Mouse (Mus musculus): Measurements from ENCODE around the gene Srgap3. TPM values are rescaled to one million over a fixed set of nuclear protein-coding genes. Genes with fewer than 3 reads are reported as not detected.

Srgap3 gene
- polyA plus RNA-seq, 1 experiment: 19.6 TPM

DNA sequence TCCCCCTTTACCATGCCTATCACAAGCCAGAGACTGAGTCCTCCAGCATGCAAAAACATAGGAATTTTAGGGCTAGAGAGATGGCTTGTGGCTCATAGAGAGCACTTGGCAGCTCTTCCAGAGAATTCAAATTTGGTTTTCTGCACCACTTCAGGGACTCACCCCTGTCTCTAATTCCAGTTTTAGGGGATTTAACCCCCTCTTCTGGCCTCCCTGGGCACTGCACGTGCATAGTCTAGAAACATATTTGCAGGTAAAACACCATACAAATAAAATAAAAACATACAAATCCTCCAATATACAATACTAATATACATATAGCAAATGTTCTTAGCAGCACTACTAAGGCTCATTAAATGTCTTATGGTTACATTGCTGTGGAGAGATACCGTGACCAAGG is 4.2 kb upstream of the Srgap3 start:
- Histone ChIP-seq H3K27ac (ENCODE audit: insufficient read depth, low read length) (peak overlapping the region; percentile 55; the same call in 1 of the 2 replicates), H3K4me3 (ENCODE audit: insufficient read depth, low read length) (no peak overlapping the region), H3K4me1 (ENCODE audit: control insufficient read depth, insufficient read depth, low read length) (peaks cover 14% of the 10 kb centered on the region)
- TF ChIP-seq CTCF (IDR thresholded peaks at IDR 0.05; ENCODE audit: borderline replicate concordance, insufficient read depth, low read length) (no peak), POLR2A (IDR thresholded peaks at IDR 0.05; ENCODE audit: low read depth, low read length) (no peak)

DNA sequence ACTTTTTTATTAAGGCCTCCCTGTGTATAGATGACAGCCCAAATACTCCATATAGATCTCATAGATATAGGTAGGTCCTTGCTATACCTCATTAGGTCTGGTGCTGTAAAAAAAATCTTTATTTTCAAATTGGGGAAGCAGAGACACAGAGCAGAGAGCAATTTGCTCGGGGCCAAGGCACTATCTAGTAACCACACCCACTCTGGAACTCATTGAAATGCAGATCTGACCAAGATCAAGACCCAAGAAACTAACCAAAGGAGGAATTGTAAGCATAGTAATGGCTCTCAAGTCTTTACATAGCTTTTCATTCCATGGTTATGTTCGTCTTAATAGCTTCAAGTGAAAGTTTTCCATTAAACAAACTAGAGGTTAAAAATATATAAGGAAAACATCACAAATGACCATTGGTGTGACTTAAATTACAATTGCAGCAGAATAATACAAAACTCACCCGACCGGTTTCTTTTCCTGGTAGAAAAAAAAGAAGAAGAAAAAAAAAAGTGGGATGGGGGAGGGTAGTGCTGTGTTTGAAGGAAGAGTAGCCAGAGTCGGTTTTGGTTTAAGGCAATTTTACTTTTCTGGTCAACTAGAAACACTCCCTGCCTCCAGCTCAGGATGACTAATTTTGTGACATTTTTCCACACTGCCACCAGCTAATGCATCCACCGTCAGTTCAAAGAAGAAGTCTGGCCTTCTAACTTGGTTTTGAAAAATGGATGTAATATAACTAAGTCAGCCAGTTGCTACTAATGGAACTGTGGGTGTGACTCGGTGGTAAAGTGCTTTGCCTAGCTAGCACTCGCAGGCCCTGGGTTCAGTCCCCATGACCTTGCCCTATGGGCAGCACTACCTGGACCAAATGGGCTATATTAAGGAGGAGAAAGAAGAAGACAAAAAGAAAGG is 3.4 kb upstream of the Srgap3 start:
- no peak for TF ChIP-seq POLR2A (IDR thresholded peaks at IDR 0.05; ENCODE audit: low read depth, low read length)
- no peak for TF ChIP-seq CTCF (IDR thresholded peaks at IDR 0.05; ENCODE audit: borderline replicate concordance, insufficient read depth, low read length)

DNA sequence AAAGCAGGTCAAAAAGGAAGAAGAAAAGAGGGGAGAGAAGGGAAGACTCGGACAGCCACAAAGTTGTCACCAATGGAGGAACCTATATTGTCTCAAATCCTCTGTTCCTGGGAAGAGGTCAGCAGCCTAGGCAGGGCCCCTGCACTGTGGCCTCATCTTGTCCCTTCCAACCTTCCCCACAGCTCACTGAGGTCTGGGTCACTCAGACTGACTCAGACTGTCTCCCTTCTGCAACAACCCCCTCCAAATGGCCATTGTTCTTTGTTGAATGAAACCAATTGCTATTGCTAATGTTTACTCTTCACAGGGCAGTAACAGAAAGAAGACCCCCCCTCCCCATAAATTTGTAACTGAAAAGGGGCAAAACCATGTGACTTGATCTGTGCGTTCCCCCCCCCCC is 2.2 kb upstream of the Srgap3 start:
- peaks cover 14% of the 10 kb centered on the region for H3K4me1 ChIP-seq (ENCODE audit: control insufficient read depth, insufficient read depth, low read length)
- peak overlapping the region; percentile 38; the same call in 1 of the 2 replicates for H3K27ac ChIP-seq (ENCODE audit: insufficient read depth, low read length)
- no peak overlapping the region for H3K4me3 ChIP-seq (ENCODE audit: insufficient read depth, low read length)
- no peak for TF ChIP-seq CTCF (IDR thresholded peaks at IDR 0.05; ENCODE audit: borderline replicate concordance, insufficient read depth, low read length)
- TF ChIP-seq POLR2A (IDR thresholded peaks at IDR 0.05; ENCODE audit: low read depth, low read length): no peak

More for the DNA sequence above, 3.4 kb upstream of the Srgap3 start:
- Histone ChIP-seq H3K4me1 (ENCODE audit: control insufficient read depth, insufficient read depth, low read length) (peaks cover 14% of the 10 kb centered on the region), H3K27ac (ENCODE audit: insufficient read depth, low read length) (peak overlapping the region; percentile 55), H3K4me3 (ENCODE audit: insufficient read depth, low read length) (no peak overlapping the region)

DNA sequence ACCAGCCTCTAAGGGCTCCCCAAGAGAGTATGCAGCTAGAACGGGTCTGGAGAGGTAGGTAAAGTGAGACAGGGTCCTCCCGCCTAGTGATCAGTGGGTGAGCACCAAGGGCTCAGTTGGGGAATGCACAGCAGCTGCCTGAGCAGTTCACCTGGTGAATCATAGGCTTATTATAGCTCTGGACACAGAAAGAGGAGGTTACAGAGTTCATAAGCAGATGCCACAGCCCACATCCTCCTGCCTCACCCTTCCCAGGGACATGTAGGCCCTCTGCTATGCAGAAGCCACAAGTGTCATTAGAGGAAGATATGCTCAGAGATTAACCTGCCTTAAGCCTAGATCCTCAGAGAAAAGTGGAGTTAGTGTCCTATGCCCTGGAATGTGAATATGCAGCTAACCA is 1.4 kb upstream of the Srgap3 start:
- TF ChIP-seq CTCF (IDR thresholded peaks at IDR 0.05; ENCODE audit: borderline replicate concordance, insufficient read depth, low read length) (no peak), POLR2A (IDR thresholded peaks at IDR 0.05; ENCODE audit: low read depth, low read length) (no peak)
- H3K27ac ChIP-seq (ENCODE audit: insufficient read depth, low read length): peak overlapping the region; percentile 12; the same call in 1 of the 2 replicates

DNA sequence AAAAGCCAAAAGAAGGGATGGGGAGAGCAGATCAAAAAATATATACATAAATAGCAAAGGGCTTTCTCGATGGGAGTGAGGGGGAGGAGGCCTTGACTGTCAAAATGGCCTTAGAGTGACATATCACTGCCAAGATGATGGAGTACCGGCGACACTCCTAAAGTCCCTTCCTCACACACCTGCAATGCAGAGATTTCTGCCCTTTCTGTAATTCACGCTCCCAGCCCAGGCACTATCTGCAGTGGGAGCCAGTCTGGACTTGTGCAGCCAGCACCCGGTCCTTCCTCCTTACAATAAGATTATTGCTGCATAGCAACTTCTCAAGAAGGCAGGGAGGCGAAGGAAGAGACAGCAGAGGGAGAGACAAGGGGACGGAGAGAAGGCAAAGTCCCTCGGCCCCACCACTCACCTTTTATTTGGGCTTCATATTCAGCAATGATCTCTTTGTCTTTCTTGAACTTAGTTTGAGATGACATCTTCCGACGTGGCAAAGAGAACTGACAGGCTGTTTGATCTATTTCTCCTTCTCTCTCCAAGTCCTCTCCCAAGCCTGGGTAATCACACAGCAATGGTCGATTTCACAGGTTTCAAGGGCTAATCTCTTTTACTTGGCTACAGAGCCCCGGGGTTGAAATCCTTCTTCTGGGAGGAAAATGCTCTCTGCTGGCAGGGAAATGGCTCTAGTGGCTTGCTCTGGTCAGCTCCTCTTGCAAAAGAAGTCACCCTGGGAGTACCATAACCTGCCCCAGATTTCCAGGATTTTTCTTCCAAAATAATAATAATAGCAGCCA is 850 bp downstream of the Srgap3 start:
- Histone ChIP-seq H3K4me3 (ENCODE audit: insufficient read depth, low read length) (peak overlapping the region; percentile 54), H3K4me1 (ENCODE audit: control insufficient read depth, insufficient read depth, low read length) (peaks cover 14% of the 10 kb centered on the region), H3K27ac (ENCODE audit: insufficient read depth, low read length) (peak overlapping the region; percentile 53)
- TF ChIP-seq CTCF (IDR thresholded peaks at IDR 0.05; ENCODE audit: borderline replicate concordance, insufficient read depth, low read length) (no peak), POLR2A (IDR thresholded peaks at IDR 0.05; ENCODE audit: low read depth, low read length) (no peak)

More for the DNA sequence above, 1.4 kb upstream of the Srgap3 start:
- H3K4me1 ChIP-seq (ENCODE audit: control insufficient read depth, insufficient read depth, low read length): peaks cover 14% of the 10 kb centered on the region
- H3K4me3 ChIP-seq (ENCODE audit: insufficient read depth, low read length): no peak overlapping the region

- no peak overlapping the region for H3K27ac ChIP-seq (ENCODE audit: insufficient read depth, low read length)
- H3K4me1 ChIP-seq (ENCODE audit: control insufficient read depth, insufficient read depth, low read length): peaks cover 12% of the 10 kb centered on the region
- TF ChIP-seq CTCF (IDR thresholded peaks at IDR 0.05; ENCODE audit: borderline replicate concordance, insufficient read depth, low read length) (no peak), POLR2A (IDR thresholded peaks at IDR 0.05; ENCODE audit: low read depth, low read length) (no peak)
- H3K4me3 ChIP-seq (ENCODE audit: insufficient read depth, low read length): peak overlapping the region; percentile 54
Observed at GRCm38 (mm10) chr6:112945181-112945751, 1.8 kb downstream of the Srgap3 start.

DNA sequence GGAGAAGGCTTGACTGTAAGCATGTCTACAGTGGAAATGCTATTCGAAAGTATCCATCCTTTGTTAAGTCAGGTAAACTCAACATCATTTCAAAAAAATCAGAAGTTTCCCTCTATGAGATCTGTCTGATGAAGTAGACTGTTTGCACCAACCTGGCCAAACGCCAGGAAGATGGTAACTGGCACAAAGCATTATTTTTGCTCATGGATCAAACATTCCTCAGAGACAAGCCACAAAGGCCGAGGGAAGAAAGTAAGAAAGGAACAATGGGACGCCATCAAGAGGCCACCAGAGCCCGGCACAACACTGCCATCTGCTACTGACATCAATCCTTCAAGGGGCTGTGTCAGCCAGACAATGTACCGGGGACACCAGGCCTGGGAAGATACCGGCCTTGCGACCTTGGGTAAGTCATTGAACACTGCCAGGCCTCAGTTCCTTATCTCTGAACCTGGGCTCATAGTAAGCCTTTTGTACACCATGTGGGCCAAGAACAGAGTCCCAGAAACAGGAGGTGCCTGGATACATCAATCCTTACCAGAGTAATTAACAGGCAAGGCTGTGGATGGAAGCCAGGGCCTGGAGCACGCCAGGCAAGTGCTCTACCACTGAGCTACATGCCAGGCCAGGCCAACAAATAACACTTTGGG is 3.3 kb downstream of the Srgap3 start:
- Histone ChIP-seq H3K4me3 (ENCODE audit: insufficient read depth, low read length) (no peak overlapping the region), H3K27ac (ENCODE audit: insufficient read depth, low read length) (no peak overlapping the region), H3K4me1 (ENCODE audit: control insufficient read depth, insufficient read depth, low read length) (peaks cover 7% of the 10 kb centered on the region)
- TF ChIP-seq POLR2A (IDR thresholded peaks at IDR 0.05; ENCODE audit: low read depth, low read length): no peak
- TF ChIP-seq CTCF (IDR thresholded peaks at IDR 0.05; ENCODE audit: borderline replicate concordance, insufficient read depth, low read length): no peak

DNA sequence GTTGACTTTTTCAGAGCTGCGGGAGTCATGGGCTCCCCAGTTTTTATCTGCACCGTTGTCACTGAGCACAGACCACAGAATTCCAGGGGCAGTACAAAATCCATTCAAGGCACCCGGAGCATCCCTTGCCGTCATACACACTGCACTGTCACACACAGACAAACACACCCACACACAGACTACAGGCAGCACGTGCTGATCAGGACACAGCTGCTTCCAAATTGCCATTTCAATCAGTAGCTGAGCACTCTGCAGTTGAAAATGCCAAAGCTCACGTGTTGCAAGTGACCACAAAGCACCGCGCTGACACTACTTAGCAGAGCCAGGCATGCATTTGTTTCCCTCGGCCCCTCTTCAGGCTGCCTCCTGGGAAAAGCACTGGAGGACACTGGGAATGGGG is 7.8 kb downstream of the Srgap3 start:
- no peak overlapping the region for H3K4me3 ChIP-seq (ENCODE audit: insufficient read depth, low read length)
- H3K27ac ChIP-seq (ENCODE audit: insufficient read depth, low read length): no peak overlapping the region
- TF ChIP-seq CTCF (IDR thresholded peaks at IDR 0.05; ENCODE audit: borderline replicate concordance, insufficient read depth, low read length): no peak
- no peak for TF ChIP-seq POLR2A (IDR thresholded peaks at IDR 0.05; ENCODE audit: low read depth, low read length)
- no peaks in the 10 kb centered on the region for H3K4me1 ChIP-seq (ENCODE audit: control insufficient read depth, insufficient read depth, low read length)

DNA sequence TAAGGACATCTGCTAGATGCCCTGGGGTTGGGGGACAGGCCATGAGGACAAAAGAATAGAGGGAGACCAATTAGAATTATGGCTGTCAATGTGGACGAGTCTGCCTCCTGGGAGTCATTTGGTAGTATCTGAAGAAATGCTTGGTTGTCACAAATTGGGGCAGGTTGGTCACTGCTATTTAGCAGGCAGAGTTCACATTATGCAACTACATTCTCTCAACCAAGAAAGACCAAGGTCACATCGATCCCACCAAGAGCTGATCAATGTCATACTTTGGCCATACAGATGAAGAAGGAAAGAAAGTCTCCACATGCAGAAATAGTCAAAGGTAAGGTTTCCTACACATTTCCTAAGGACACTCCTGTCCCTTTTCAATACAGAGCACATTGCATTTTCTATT is 9.3 kb downstream of the Srgap3 start:
- H3K4me3 ChIP-seq (ENCODE audit: insufficient read depth, low read length): no peak overlapping the region

More for the DNA sequence above, 9.3 kb downstream of the Srgap3 start:
- Histone ChIP-seq H3K27ac (ENCODE audit: insufficient read depth, low read length) (no peak overlapping the region), H3K4me1 (ENCODE audit: control insufficient read depth, insufficient read depth, low read length) (no peaks in the 10 kb centered on the region)
- TF ChIP-seq POLR2A (IDR thresholded peaks at IDR 0.05; ENCODE audit: low read depth, low read length): no peak
- TF ChIP-seq CTCF (IDR thresholded peaks at IDR 0.05; ENCODE audit: borderline replicate concordance, insufficient read depth, low read length): no peak

Measured in embryonic fibroblast, embryonic 13.5 days (primary cell).